Mouse (Mus musculus): ENCODE data around the gene Cryba1. TPM values are rescaled to one million over a fixed set of nuclear protein-coding genes. Genes with fewer than 3 reads are reported as not detected.
A peak's percentile ranks its signal among the peaks of the same experiment; 100 is the strongest.

The Cryba1 gene
- polyA plus RNA-seq, 1 experiment from 2014 or later = not detected

- Histone ChIP-seq H3K36me3 (ENCODE audit: control insufficient read depth, insufficient read depth, low read length) (peaks cover 32% of the 10 kb centered on the region), H3K4me3 (ENCODE audit: low read depth, low read length) (no peak overlapping the region), H3K9me3 (ENCODE audit: control insufficient read depth, low read length) (no peaks in the 10 kb centered on the region), H3K4me1 (ENCODE audit: control insufficient read depth, insufficient read depth, low read length) (no peaks in the 10 kb centered on the region), H3K27me3 (ENCODE audit: control insufficient read depth, insufficient read depth, low read length) (no peaks in the 10 kb centered on the region), H3K27ac (replicated peaks; ENCODE audit: low read depth, low read length) (no peak overlapping the region), H3K4me2 (ENCODE audit: low read depth, severe bottlenecking) (no peak overlapping the region), H3K9ac (ENCODE audit: low read length) (no peak overlapping the region)
- DNase-seq (ENCODE audit: low spot score) (no peak), ATAC-seq (ENCODE audit: insufficient number of reproducible peaks, low FRiP score, low TSS enrichment, low read depth) (no peak)
- WGBS = 78% methylated on average over 2 of the region's 2 CpGs
Observed at GRCm38 (mm10) chr11:77697232-77697631, 27.9 kb downstream of the Cryba1 start.

DNA sequence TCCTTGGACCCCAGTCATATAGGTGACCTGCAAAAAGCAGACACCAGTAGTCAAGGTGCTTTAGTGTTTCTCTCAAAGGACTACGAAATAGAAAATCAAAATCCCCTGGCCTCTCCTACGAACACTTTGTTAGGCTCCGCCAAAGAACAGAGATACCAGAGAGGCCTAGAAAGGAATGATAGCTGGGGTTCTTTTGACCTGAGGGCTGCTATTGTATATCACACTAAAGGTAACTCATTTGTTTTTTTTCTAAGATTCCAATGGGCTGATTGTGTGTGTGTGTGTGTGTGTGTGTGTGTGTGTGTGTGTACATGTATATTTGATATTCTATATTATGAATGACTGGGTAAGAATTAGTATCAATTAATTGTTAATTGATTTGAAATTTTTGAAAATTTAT is 32.1 kb downstream of the Cryba1 start:
- DNase-seq (ENCODE audit: low spot score) = no peak
- no peak overlapping the region for H3K4me3 ChIP-seq (ENCODE audit: low read depth, low read length)
- no peak overlapping the region for H3K27ac ChIP-seq (replicated peaks; ENCODE audit: low read depth, low read length)
- no peaks in the 10 kb centered on the region for H3K27me3 ChIP-seq (ENCODE audit: control insufficient read depth, insufficient read depth, low read length)
- no peak overlapping the region for H3K9ac ChIP-seq (ENCODE audit: low read length)
- no peak for ATAC-seq (ENCODE audit: insufficient number of reproducible peaks, low FRiP score, low TSS enrichment, low read depth)
- WGBS = 100% methylated on average over 3 of the region's 3 CpGs
- H3K4me1 ChIP-seq (ENCODE audit: control insufficient read depth, insufficient read depth, low read length) = peaks cover 4% of the 10 kb centered on the region; the same call in 1 of the 2 replicates
- peaks cover 27% of the 10 kb centered on the region for H3K36me3 ChIP-seq (ENCODE audit: control insufficient read depth, insufficient read depth, low read length)
- no peaks in the 10 kb centered on the region for H3K9me3 ChIP-seq (ENCODE audit: control insufficient read depth, low read length)
- no peak overlapping the region for H3K4me2 ChIP-seq (ENCODE audit: low read depth, severe bottlenecking)

DNA sequence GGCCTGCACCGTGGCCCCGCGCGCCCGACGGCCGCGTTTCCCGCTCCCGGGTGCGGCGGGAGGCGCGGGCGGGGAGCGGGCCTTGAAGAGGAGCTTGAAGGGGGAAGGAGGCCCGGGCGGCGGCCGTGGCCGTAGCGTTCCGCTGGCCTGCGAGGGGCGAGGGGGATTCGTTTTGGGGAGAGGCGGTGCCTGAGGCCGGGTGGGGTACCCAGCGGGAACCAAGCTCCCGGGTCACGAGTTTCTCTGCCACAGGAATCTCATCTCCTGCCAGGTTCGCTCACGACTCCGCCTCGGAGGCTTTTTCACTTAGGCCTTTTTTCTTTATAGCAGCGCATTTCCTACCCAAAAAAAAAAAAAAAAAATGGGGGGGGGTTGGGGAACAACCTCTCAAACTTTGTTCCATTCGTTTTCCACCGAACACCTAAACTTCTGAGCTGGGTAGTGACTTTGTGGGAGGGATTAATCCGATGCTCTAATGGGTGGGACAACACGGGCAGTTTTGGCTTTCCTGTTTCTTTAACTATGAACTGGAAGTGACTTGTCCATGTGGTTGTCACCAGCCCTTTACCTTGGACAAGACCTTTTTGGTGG is 37.4 kb downstream of the Cryba1 start:
- H3K27me3 ChIP-seq (ENCODE audit: control insufficient read depth, insufficient read depth, low read length) = no peaks in the 10 kb centered on the region
- 0% methylated on average over 22 of the region's 40 CpGs for WGBS
- peaks cover 7% of the 10 kb centered on the region for H3K36me3 ChIP-seq (ENCODE audit: control insufficient read depth, insufficient read depth, low read length)
- H3K27ac ChIP-seq (replicated peaks; ENCODE audit: low read depth, low read length) = peak overlapping the region; percentile 94
- H3K4me3 ChIP-seq (ENCODE audit: low read depth, low read length) = peak overlapping the region; percentile 91
- peak overlapping the region; percentile 64 for H3K4me2 ChIP-seq (ENCODE audit: low read depth, severe bottlenecking)
- peaks cover 4% of the 10 kb centered on the region; the same call in 1 of the 2 replicates for H3K4me1 ChIP-seq (ENCODE audit: control insufficient read depth, insufficient read depth, low read length)
- H3K9ac ChIP-seq (ENCODE audit: low read length) = peak overlapping the region; percentile 89
- DNase-seq (ENCODE audit: low spot score) = peak; percentile 65
- H3K9me3 ChIP-seq (ENCODE audit: control insufficient read depth, low read length) = no peaks in the 10 kb centered on the region
- ATAC-seq (ENCODE audit: insufficient number of reproducible peaks, low FRiP score, low TSS enrichment, low read depth) = no peak

- WGBS = under 1% methylated on average over 46 of the region's 76 CpGs
- peak overlapping the region; percentile 94 for H3K27ac ChIP-seq (replicated peaks; ENCODE audit: low read depth, low read length)
- H3K4me2 ChIP-seq (ENCODE audit: low read depth, severe bottlenecking) = peak overlapping the region; percentile 64
- H3K36me3 ChIP-seq (ENCODE audit: control insufficient read depth, insufficient read depth, low read length) = peaks cover 2% of the 10 kb centered on the region
- H3K4me3 ChIP-seq (ENCODE audit: low read depth, low read length) = peak overlapping the region; percentile 91
- H3K27me3 ChIP-seq (ENCODE audit: control insufficient read depth, insufficient read depth, low read length) = no peaks in the 10 kb centered on the region
- H3K9me3 ChIP-seq (ENCODE audit: control insufficient read depth, low read length) = no peaks in the 10 kb centered on the region
- H3K9ac ChIP-seq (ENCODE audit: low read length) = peak overlapping the region; percentile 89
- ATAC-seq (ENCODE audit: insufficient number of reproducible peaks, low FRiP score, low TSS enrichment, low read depth) (peak; percentile 63; the same call in 1 of the 2 replicates), DNase-seq (ENCODE audit: low spot score) (peak; percentile 83)
- H3K4me1 ChIP-seq (ENCODE audit: control insufficient read depth, insufficient read depth, low read length) = peaks cover 4% of the 10 kb centered on the region; the same call in 1 of the 2 replicates
Observed at GRCm38 (mm10) chr11:77686841-77687540, 38.1 kb downstream of the Cryba1 start.

DNA sequence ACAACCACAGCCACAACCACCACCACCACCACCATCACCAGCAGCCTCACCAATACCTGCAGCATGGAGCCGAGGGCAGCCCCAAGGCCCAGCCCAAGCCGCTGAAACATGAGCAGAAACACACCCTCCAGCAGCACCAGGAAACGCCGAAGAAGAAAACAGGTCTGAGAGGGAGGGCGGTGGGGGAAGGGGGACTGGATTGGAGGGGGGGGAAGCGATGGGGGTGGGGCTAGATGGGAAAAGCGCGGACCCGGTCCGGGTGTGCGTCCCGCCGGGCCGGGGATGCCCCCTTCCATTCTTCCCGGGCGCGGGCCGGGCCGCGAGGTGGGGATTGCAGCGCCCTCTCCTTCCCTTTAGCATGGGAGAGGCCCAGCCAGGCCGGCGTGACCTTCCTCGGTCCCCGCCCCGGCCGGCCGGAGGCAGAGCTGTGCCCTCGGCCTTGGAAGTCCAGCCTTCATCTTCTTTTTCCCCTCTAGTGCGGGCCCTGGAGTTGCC is 38.7 kb downstream of the Cryba1 start:
- peak; percentile 62 for DNase-seq (ENCODE audit: low spot score)
- peak overlapping the region; percentile 64 for H3K4me2 ChIP-seq (ENCODE audit: low read depth, severe bottlenecking)
- no peaks in the 10 kb centered on the region; the same call in 1 of the 2 replicates for H3K36me3 ChIP-seq (ENCODE audit: control insufficient read depth, insufficient read depth, low read length)
- peak overlapping the region; percentile 94 for H3K27ac ChIP-seq (replicated peaks; ENCODE audit: low read depth, low read length)
- ATAC-seq (ENCODE audit: insufficient number of reproducible peaks, low FRiP score, low TSS enrichment, low read depth) = peak; percentile 65
- H3K4me1 ChIP-seq (ENCODE audit: control insufficient read depth, insufficient read depth, low read length) = peaks cover 4% of the 10 kb centered on the region; the same call in 1 of the 2 replicates
- no peaks in the 10 kb centered on the region for H3K27me3 ChIP-seq (ENCODE audit: control insufficient read depth, insufficient read depth, low read length)
- peak overlapping the region; percentile 91 for H3K4me3 ChIP-seq (ENCODE audit: low read depth, low read length)
- H3K9ac ChIP-seq (ENCODE audit: low read length) = peak overlapping the region; percentile 89
- 0% methylated on average over 25 of the region's 30 CpGs for WGBS
- H3K9me3 ChIP-seq (ENCODE audit: control insufficient read depth, low read length) = no peaks in the 10 kb centered on the region

GRCm38 (mm10) chr11:77685383-77686265 is 39.5 kb downstream of the Cryba1 start, which contains the start of gene Nufip2:
Gene Nufip2, plus strand, starts transcription at chr11:77686155.
- H3K9ac ChIP-seq (ENCODE audit: low read length) = peak within 1 kb of the TSS; percentile 89
- ATAC-seq (ENCODE audit: insufficient number of reproducible peaks, low FRiP score, low TSS enrichment, low read depth) (peak; percentile 98), DNase-seq (ENCODE audit: low spot score) (peak; percentile 98)
- H3K9me3 ChIP-seq (ENCODE audit: control insufficient read depth, low read length) = no peaks in the 10 kb centered on the region
- H3K36me3 ChIP-seq (ENCODE audit: control insufficient read depth, insufficient read depth, low read length) = no peaks in the 10 kb centered on the region; the same call in 1 of the 2 replicates
- H3K4me2 ChIP-seq (ENCODE audit: low read depth, severe bottlenecking) = peak within 1 kb of the TSS; percentile 64
- H3K4me3 ChIP-seq (ENCODE audit: low read depth, low read length) = peak within 1 kb of the TSS; percentile 91
- WGBS = 1% methylated on average over 38 of the region's 38 CpGs
- H3K27me3 ChIP-seq (ENCODE audit: control insufficient read depth, insufficient read depth, low read length) = no peaks in the 10 kb centered on the region
- peaks cover 4% of the 10 kb centered on the region; the same call in 1 of the 2 replicates for H3K4me1 ChIP-seq (ENCODE audit: control insufficient read depth, insufficient read depth, low read length)
- H3K27ac ChIP-seq (replicated peaks; ENCODE audit: low read depth, low read length) = peak within 1 kb of the TSS; percentile 94

GRCm38 (mm10) chr11:77684896-77685295 is 40.2 kb downstream of the Cryba1 start:
- H3K36me3 ChIP-seq (ENCODE audit: control insufficient read depth, insufficient read depth, low read length) = no peaks in the 10 kb centered on the region
- H3K27ac ChIP-seq (replicated peaks; ENCODE audit: low read depth, low read length) = no peak overlapping the region
- no peak for DNase-seq (ENCODE audit: low spot score)
- ATAC-seq (ENCODE audit: insufficient number of reproducible peaks, low FRiP score, low TSS enrichment, low read depth) = no peak
- no peaks in the 10 kb centered on the region for H3K9me3 ChIP-seq (ENCODE audit: control insufficient read depth, low read length)
- no peak overlapping the region for H3K4me2 ChIP-seq (ENCODE audit: low read depth, severe bottlenecking)
- H3K4me3 ChIP-seq (ENCODE audit: low read depth, low read length) = no peak overlapping the region
- WGBS = 75% methylated on average over 2 of the region's 2 CpGs
- no peaks in the 10 kb centered on the region for H3K27me3 ChIP-seq (ENCODE audit: control insufficient read depth, insufficient read depth, low read length)
- peaks cover 4% of the 10 kb centered on the region; the same call in 1 of the 2 replicates for H3K4me1 ChIP-seq (ENCODE audit: control insufficient read depth, insufficient read depth, low read length)
- H3K9ac ChIP-seq (ENCODE audit: low read length) = no peak overlapping the region

- no peak overlapping the region for H3K4me3 ChIP-seq (ENCODE audit: low read depth, low read length)
- no peaks in the 10 kb centered on the region for H3K4me1 ChIP-seq (ENCODE audit: control insufficient read depth, insufficient read depth, low read length)
- H3K27me3 ChIP-seq (ENCODE audit: control insufficient read depth, insufficient read depth, low read length) = no peaks in the 10 kb centered on the region
- no peak for ATAC-seq (ENCODE audit: insufficient number of reproducible peaks, low FRiP score, low TSS enrichment, low read depth)
- no peak overlapping the region for H3K9ac ChIP-seq (ENCODE audit: low read length)
- DNase-seq (ENCODE audit: low spot score) = no peak
- H3K36me3 ChIP-seq (ENCODE audit: control insufficient read depth, insufficient read depth, low read length) = no peaks in the 10 kb centered on the region
- H3K9me3 ChIP-seq (ENCODE audit: control insufficient read depth, low read length) = no peaks in the 10 kb centered on the region
- H3K27ac ChIP-seq (replicated peaks; ENCODE audit: low read depth, low read length) = no peak overlapping the region
- 37% methylated on average over 2 of the region's 2 CpGs for WGBS
- H3K4me2 ChIP-seq (ENCODE audit: low read depth, severe bottlenecking) = no peak overlapping the region
Observed at GRCm38 (mm10) chr11:77680018-77680417, 45.1 kb downstream of the Cryba1 start.
